Mouse (Mus musculus): Measurements from ENCODE around the gene R3hdml.

- TF ChIP-seq POLR2A (IDR thresholded peaks at IDR 0.05; ENCODE audit: insufficient read length, low read depth) = no peak
- TF ChIP-seq POLR2AphosphoS2 (IDR thresholded peaks at IDR 0.05; ENCODE audit: insufficient read length, low read depth) = no peak
- TF ChIP-seq REST (IDR thresholded peaks at IDR 0.05; ENCODE audit: insufficient read depth, insufficient read length) = no peak
Observed at GRCm38 (mm10) chr2:163468866-163469265, 23.3 kb upstream of the R3hdml start.

Data from myocyte (in vitro differentiated cells).